Mouse (Mus musculus): ENCODE results near the gene Tspan32. TPM values are rescaled to one million over a fixed set of nuclear protein-coding genes. Genes with fewer than 3 reads are reported as not detected.

Tspan32 gene
- 3.3 and 3.5 TPM in 2 replicates for polyA plus RNA-seq (2012; rRNA removed)

GRCm38 (mm10) chr7:143004727-143005343, at the start of gene Tspan32:
Gene Tspan32 (plus strand): TSS chr7:143005046.
- no peak for DNase-seq (ENCODE audit: low read depth)

GRCm38 (mm10) chr7:142956018-142956417, 48.8 kb upstream of the Tspan32 start:
- DNase-seq (ENCODE audit: low read depth): no peak

- DNase-seq (ENCODE audit: low read depth): no peak
Measured at GRCm38 (mm10) chr7:142958817-142959216, 46.0 kb upstream of the Tspan32 start.

- no peak for DNase-seq (ENCODE audit: low read depth)
Measured at GRCm38 (mm10) chr7:142959752-142960151, 45.1 kb upstream of the Tspan32 start.

GRCm38 (mm10) chr7:142967414-142967883, 37.4 kb upstream of the Tspan32 start:
- peak; percentile 6 for DNase-seq (ENCODE audit: low read depth)

- no peak for DNase-seq (ENCODE audit: low read depth)
Measured at GRCm38 (mm10) chr7:142967884-142968808, 36.7 kb upstream of the Tspan32 start.

- DNase-seq (ENCODE audit: low read depth): no peak
Measured at GRCm38 (mm10) chr7:142968809-142969511, 35.9 kb upstream of the Tspan32 start, which contains the start of gene Ascl2. Gene Ascl2 (minus strand): TSS chr7:142969264.

- DNase-seq (ENCODE audit: low read depth): no peak
Measured at GRCm38 (mm10) chr7:142981908-142982307, 22.9 kb upstream of the Tspan32 start.

GRCm38 (mm10) chr7:142985146-142985545, 19.7 kb upstream of the Tspan32 start:
- no peak for DNase-seq (ENCODE audit: low read depth)

- no peak for DNase-seq (ENCODE audit: low read depth)
Measured at GRCm38 (mm10) chr7:142987718-142988117, 17.1 kb upstream of the Tspan32 start.

- DNase-seq (ENCODE audit: low read depth): no peak
Measured at GRCm38 (mm10) chr7:142995004-142995403, 9.8 kb upstream of the Tspan32 start.

GRCm38 (mm10) chr7:142995630-142996338, 9.1 kb upstream of the Tspan32 start:
- no peak for DNase-seq (ENCODE audit: low read depth)

GRCm38 (mm10) chr7:142996998-142997397, 7.8 kb upstream of the Tspan32 start:
- DNase-seq (ENCODE audit: low read depth): no peak

GRCm38 (mm10) chr7:142997403-142998150, 7.3 kb upstream of the Tspan32 start:
- no peak for DNase-seq (ENCODE audit: low read depth)

- DNase-seq (ENCODE audit: low read depth): no peak
Measured at GRCm38 (mm10) chr7:143002679-143003078, 2.2 kb upstream of the Tspan32 start.

- DNase-seq (ENCODE audit: low read depth): no peak
Measured at GRCm38 (mm10) chr7:143005344-143006096, 674 bp downstream of the Tspan32 start.

GRCm38 (mm10) chr7:143006097-143006755, 1.4 kb downstream of the Tspan32 start:
- DNase-seq (ENCODE audit: low read depth): no peak

GRCm38 (mm10) chr7:143006756-143007598, 2.1 kb downstream of the Tspan32 start:
- no peak for DNase-seq (ENCODE audit: low read depth)
